Mouse (Mus musculus) lung, postnatal 36 days (tissue): ENCODE results near the gene Il17re.

ENCODE experiments used
- DNase-seq: peaks from one replicate; pipeline ENCODE4 v3.0.0; 2022; ENCODE audit warnings: mixed read lengths

Il17re gene

GRCm38 (mm10) chr6:113443091-113443490, 15.2 kb upstream of the Il17re start:
- no peak for DNase-seq

DNA sequence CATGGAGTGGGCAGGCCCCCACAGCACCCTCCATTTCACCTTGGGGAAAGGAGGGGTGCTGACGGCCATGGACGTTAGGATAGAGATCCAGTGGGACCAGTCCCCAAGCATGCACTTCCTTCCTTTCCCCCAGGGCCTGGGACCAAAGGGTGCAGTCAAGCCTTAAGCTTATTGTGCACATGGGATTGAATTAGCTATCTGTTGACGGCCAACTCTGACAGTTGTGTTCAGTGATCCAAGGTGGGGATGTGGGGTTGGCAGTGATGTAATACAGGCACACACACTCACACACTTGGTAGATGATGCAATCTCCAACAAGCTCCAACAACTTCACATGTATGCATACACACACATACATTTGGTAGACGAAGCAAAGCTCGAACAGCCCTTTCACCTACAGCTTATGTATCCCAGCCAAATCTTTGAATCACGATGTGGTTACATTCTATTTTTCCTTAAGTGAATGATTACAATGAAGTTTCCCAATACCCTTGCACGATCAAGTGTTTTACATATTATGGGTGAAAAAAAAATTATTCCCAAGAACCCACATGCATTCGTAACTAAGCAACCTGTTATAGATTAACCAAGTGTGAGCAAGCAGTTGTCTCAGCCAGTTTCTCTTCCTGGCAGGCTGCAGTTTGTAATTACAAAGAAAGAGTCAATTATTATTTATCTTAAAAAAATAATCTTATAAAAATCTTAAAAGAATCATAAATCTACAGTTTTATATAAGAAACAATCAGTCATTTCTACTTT, 13.9 kb upstream of the Il17re start:
- no peak for DNase-seq

DNA sequence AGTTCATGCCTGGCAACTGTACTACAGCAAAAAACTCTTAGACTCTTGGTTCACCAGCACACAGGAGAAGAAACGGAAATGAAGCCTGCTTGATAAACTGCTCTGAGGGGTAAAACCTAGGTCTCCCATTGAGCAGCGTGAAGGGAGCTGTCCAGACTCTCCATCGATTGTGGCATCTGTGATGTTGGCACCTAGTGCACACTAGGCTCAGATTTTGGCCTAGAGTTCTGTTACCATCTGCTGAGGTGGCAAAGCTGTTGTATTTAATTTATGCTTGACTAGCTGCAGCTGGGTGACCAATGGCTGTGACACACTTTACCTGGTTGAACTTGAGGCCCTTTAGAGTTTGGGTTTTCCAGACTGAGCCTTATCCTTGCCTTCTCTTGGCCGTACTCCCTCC, 10.6 kb upstream of the Il17re start:
- DNase-seq: no peak

- no peak for DNase-seq
Measured at GRCm38 (mm10) chr6:113451839-113452238, 6.4 kb upstream of the Il17re start.

- DNase-seq: no peak
Measured at GRCm38 (mm10) chr6:113455007-113455406, 3.3 kb upstream of the Il17re start.

DNA sequence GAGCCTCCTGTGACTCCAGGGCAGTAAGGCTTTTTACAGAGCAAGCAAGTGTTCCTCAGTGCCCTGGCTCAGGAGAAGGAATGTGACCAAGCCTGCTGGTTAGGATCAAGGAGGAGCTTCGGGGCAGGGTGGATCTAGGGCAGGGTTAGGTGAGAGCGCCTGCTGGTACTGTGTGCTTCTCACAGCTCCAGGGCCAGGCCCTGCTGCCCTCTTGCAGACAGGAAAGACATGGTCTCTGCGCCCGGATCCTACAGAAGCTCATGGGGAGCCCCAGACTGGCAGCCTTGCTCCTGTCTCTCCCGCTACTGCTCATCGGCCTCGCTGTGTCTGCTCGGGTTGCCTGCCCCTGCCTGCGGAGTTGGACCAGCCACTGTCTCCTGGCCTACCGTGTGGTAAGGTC, 351 bp downstream of the Il17re start:
- peak; percentile 81 for DNase-seq

GRCm38 (mm10) chr6:113464040-113464439, 5.8 kb downstream of the Il17re start:
- DNase-seq: no peak

DNA sequence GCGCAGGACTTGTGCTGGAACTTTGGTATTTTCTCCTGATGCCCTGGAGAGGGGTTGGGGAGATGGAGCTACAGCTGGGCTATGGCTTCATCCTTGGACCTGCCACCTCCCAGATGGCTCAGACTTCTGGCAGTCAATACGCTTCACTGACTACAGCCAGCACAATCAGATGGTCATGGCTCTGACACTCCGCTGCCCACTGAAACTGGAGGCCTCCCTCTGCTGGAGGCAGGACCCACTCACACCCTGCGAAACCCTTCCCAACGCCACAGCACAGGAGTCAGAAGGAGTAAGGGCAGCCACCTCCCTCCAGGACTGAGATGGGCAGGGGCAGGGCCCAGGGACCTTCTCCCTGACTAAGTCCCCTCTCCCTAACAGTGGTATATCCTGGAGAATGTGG, 7.3 kb downstream of the Il17re start:
- no peak for DNase-seq

DNA sequence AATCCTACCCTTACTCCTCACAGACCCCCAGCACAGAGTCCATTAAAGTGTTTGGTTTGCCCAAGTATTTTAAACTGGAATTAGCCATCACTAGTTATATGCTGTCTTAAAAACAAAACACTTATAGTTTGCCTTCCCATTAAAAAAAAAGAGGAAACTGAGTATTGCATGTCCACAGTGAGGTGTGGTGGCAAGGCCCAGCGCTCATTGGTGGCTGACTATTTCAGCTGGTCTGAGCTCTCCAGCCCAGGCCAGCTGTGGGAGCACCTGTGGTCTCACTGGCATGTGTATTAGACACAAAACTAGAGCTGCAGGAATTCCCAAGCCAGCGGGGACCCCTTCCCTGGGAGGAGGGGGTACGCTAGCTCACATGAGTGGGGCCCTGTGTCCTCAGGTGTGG, 10.2 kb downstream of the Il17re start:
- no peak for DNase-seq

GRCm38 (mm10) chr6:113469021-113469420, 10.7 kb downstream of the Il17re start:
- DNase-seq: peak; percentile 86

DNA sequence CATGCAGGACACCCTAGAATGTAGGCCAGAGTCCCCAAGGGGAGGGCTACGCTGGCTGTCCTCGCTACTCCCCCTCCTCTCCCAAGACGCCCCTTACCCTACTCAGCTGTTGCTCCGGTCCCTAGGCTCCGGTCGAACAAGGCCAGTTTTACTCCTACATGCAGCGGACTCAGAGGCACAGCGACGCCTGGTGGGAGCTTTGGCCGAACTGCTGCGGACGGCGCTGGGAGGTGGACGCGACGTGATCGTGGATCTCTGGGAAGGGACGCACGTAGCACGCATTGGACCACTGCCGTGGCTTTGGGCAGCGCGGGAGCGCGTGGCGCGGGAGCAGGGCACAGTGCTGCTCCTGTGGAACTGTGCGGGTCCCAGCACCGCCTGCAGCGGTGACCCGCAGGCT, 11.1 kb downstream of the Il17re start:
- DNase-seq: peak; percentile 87

DNA sequence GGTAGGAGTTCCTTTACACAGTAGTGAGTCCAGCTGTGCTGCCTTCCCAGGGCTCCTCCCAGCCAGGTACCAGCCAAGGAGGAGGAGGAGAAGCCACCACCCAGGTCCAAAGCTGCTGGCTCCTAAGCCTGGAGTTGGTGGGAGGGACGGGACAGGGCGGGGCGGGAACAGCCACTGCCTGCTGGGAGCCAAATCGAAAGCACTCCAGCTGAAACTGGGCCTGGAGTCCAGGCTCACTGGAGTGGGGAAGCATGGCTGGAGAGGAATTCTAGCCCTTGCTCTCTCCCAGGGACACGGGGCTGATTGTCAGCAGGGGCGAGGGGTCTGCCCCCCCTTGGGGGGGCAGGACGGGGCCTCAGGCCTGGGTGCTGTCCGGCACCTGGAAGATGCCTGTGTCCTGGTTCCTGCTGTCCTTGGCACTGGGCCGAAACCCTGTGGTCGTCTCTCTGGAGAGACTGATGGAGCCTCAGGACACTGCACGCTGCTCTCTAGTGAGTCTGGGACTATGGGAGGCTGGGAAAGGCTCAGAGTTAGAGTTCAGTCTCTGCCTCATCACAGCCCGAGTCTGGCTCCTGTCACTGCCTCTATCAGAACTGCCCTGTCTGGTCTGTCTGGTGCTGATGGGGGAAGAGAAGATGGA, 13.1 kb downstream of the Il17re start, which contains the start of gene Il17rc:
Il17rc (plus strand) TSS at position 131 of the 640 bp plus-strand sequence.
- peak; percentile 80 for DNase-seq

DNA sequence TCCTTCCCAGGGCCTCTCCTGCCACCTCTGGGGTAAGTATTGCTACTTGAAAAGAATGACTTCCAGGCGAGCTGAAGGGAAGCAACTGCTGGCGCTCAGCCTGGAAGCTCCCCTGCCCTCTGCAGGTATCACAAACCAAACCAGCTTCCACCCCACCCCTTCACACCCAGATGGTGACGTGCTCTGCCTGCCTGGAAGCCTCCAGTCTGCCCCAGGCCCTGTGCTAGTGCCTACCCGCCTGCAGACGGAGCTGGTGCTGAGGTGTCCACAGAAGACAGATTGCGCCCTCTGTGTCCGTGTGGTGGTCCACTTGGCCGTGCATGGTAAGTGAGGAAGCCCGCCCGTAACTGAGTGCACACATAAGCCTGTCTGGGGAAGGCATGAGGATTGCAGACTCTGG, 13.8 kb downstream of the Il17re start:
- DNase-seq: no peak

DNA sequence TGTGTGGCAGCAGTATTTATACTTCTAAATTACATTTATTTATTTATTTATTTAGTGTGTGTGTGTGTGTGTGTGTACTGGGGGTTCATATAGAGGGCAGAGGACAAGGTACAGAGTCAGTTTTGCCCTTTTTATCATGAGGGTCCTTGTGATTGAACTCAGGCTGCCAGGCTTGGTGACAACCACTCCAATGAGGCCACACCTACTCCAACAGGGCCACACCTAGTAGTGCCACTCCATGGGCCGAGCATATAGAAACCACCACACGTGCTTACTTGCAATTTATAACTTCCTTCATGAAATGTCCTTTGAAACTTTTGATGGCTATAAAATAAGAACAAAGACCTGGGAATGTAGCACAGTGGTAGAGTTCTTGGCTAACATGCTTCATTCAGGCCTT, 15.0 kb downstream of the Il17re start:
- DNase-seq: no peak

DNA sequence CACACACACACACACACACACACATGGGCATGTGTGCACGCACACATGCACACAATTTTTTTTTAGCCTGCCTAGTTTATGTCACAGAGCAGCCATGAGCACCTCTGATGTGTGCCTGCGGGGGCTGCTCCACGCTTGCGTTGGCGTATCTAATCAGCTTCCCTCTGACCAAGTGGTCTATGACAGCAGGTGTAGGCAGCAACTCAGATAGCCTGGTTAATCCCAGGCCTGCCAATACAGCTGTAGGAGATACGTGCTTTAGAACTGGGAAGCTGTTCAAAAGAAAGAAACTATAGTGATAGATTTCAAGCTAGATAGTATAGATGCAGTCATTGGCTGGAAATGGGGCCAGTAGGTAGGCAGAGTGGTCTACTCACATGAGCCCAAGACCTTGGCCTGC, 15.4 kb downstream of the Il17re start:
- no peak for DNase-seq

DNA sequence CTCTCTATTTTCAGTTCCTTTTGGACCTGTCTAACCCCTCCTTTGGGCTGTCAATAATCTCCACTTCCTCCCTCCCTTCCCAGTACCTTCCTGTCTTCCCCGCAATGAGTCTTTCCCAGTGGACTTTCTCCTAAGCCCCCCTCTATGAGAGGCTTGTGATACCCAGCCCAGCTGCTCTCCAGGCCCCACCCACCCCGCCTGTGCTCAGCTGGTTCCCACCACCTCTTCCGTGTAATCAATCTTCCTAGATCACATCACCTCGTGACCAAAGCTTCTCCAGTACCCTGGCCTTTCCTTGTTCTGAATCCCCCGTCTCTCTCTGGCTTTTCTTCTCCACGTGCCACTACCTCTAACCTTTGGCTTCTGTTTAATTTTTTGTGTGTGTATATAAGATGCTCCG, 19.1 kb downstream of the Il17re start:
- DNase-seq: no peak

- no peak for DNase-seq
Measured at GRCm38 (mm10) chr6:113478906-113479305, 20.6 kb downstream of the Il17re start.

DNA sequence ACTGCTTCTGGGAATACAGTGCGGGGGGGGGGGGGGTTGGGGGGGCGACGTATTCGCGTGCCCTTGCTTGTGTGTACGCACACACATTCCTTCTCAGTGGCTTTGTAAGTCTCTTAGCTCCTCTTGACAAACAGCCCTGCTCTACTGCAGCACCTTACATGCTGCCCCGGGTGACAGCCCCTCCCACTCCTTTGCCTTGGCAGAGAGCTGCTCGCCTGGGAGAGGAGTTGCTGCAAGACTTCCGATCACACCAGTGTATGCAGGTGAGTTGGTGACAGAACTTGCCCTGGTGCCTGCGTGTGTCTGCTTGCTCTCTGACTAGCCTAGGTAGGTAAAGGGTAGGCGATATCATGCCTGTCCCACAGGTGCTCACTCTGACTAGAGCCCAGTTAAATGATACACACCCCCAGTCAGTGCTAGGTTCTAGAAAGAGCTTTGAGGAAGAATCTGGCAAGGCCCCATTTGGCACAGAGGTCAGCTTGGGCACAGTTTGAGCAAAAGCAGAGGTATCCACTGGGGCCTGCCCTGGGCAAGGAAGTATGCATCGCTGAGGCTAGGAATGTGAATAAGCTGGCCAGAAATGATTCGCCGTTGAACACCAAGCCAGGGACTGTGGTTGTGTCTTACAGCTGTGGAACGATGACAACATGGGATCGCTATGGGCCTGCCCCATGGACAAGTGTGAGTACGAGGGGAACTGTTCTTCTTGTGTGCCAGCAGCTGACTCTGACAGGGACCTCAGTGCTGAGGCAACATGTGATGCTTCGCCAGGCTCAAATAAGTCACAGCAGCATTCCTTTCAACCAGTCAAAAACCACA, 22.5 kb downstream of the Il17re start:
- DNase-seq: peak; percentile 67

DNA sequence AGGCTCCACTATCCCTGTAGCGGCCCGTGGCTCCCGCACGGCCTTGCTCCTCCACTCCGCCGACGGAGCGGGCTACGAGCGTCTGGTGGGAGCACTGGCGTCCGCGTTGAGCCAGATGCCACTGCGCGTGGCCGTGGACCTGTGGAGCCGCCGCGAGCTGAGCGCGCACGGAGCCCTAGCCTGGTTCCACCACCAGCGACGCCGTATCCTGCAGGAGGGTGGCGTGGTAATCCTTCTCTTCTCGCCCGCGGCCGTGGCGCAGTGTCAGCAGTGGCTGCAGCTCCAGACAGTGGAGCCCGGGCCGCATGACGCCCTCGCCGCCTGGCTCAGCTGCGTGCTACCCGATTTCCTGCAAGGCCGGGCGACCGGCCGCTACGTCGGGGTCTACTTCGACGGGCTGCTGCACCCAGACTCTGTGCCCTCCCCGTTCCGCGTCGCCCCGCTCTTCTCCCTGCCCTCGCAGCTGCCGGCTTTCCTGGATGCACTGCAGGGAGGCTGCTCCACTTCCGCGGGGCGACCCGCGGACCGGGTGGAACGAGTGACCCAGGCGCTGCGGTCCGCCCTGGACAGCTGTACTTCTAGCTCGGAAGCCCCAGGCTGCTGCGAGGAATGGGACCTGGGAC, 24.3 kb downstream of the Il17re start:
- peak; percentile 28 for DNase-seq

- peak; percentile 98 for DNase-seq
Measured at GRCm38 (mm10) chr6:113483100-113483615, 24.9 kb downstream of the Il17re start, which contains the start of gene Creld1. Gene Creld1 (plus strand): TSS chr6:113483297.

DNA sequence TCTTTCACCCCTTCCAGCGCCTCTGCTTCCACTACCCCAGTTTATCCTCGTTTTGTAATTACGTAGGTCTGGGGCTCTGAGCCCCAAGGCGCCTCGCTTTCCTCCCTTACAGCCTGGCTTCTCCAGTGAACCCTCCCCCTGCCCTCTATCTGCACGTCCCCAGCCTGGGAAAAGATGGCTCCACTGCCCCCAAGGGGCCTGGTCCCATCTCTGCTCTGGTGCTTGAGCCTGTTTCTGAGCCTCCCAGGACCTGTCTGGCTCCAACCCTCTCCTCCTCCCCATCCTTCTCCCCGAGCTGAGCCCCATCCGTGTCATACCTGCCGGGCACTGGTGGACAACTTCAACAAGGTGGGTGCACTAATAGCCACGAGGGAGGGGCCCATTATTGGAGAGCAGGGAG, 25.4 kb downstream of the Il17re start:
- no peak for DNase-seq

DNA sequence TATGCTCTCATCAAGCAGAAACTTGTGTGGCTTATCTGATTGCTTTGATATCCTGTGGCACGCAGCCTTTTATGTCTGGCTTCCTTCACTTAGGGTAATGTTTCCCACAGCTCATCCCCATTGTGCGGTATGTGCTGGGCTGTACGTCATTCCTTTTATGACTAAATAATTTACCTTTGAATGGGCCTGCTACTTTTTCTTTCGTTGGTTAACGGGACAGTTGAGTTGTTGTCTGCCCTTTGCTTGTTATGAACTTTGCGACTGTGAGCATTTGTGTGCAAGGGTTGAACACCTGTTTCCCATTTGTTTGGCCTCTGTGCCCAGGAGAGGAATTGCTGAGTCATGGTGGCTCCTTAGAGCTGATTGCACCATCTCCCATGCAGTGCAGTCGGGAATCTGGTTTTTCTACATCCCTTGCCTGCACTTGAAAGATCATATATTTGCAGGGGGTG, 28.9 kb downstream of the Il17re start:
- peak; percentile 79 for DNase-seq

GRCm38 (mm10) chr6:113489410-113489809, 31.1 kb downstream of the Il17re start:
- no peak for DNase-seq
